Mouse (Mus musculus) spleen, adult 2 months (tissue): Measurements from ENCODE around the gene Smagp.

Experiments
- CTCF ChIP-seq: fragments of 200-500 bp; IDR thresholded peaks from 2 replicates; pipeline ENCODE4 v1.5.1; 2011; ENCODE audit warnings: mild to moderate bottlenecking, inconsistent platforms; ENCODE audit not compliant: insufficient read depth, insufficient read length, insufficient replicate concordance; ENCODE audit errors: extremely low read depth
- POLR2A ChIP-seq: fragments of 200-500 bp; IDR thresholded peaks from 2 replicates; pipeline ENCODE4 v1.6.1; 2011; ENCODE audit warnings: low read depth, low read length, inconsistent platforms

DNA sequence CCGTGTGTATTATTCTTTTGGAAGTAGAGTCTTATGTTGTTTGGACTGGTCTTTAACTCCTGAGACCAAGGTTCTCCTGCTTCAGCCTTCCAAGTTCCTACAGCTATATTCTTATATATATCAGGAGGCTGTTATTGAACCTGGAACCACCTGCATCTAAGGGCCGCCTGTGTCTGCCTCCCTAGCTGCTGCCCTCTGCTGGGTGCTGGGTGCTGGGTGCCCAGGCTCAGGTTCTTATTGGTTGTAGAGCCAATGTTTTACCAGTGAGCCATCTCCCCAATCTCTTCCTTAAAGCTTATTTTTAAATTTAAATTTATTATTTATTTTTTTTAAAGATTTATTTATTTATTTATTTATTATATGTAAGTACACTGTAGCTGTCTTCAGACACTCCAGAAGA is 24.3 kb downstream of the Smagp start:
- TF ChIP-seq POLR2A (no peak), CTCF (peak; percentile 67)
